Mouse (Mus musculus) forebrain, embryonic 15.5 days (tissue): ENCODE data around the gene Hyal1. TPM values are rescaled to one million over a fixed set of nuclear protein-coding genes. Genes with fewer than 3 reads are reported as not detected.

ENCODE experiments used
- ATAC-seq: fragments of 200-750 bp; cut with Nextera tagmentation; replicated peaks from 2 replicates; pipeline ENCODE4 v1.8.0; 2017; ENCODE audit warnings: mild to moderate bottlenecking, moderate TSS enrichment, moderate library complexity
- H3K27ac ChIP-seq: fragments of 300-500 bp; sonication (generic); replicated peaks from 2 replicates; pipeline ENCODE4 v1.5.1; 2015; ENCODE audit warnings: mild to moderate bottlenecking, inconsistent platforms
- H3K27me3 ChIP-seq: fragments of 300-500 bp; sonication (generic); 2 replicates; pipeline ENCODE4 v1.6.1; 2015; ENCODE audit warnings: inconsistent platforms
- H3K36me3 ChIP-seq: fragments of 300-500 bp; sonication (generic); 2 replicates; pipeline ENCODE4 v1.6.1; 2015; ENCODE audit warnings: mild to moderate bottlenecking, inconsistent platforms
- H3K4me1 ChIP-seq: fragments of 300-500 bp; sonication (generic); 2 replicates; pipeline ENCODE4 v1.6.1; 2015; ENCODE audit warnings: inconsistent platforms
- H3K4me2 ChIP-seq: fragments of 300-500 bp; sonication (generic); replicated peaks from 2 replicates; pipeline ENCODE4 v1.6.1; 2015; ENCODE audit warnings: mild to moderate bottlenecking, inconsistent platforms
- H3K4me3 ChIP-seq: fragments of 300-500 bp; sonication (generic); 2 replicates; pipeline ENCODE4 v1.5.1; 2015; ENCODE audit warnings: mild to moderate bottlenecking, inconsistent platforms
- H3K9ac ChIP-seq: fragments of 300-500 bp; sonication (generic); replicated peaks from 2 replicates; pipeline ENCODE4 v1.6.1; 2015; ENCODE audit warnings: mild to moderate bottlenecking, inconsistent platforms
- H3K9me3 ChIP-seq: fragments of 300-500 bp; sonication (generic); 2 replicates; pipeline ENCODE4 v1.6.1; 2016; ENCODE audit warnings: inconsistent platforms
- WGBS: fragments of 180-500 bp; shearing (Covaris S2); methylation state at CpG from one replicate; pipeline ENCODE4 v1.1.7; 2015; ENCODE audit warnings: mixed read lengths; 5-methylcytosine and 5-hydroxymethylcytosine counted together
- polyA plus RNA-seq: library from polyadenylated mRNA; unstranded; fragments of >200 nt; fragmentation: Nextera tagmentation; extraction: Ambion mirVana; gene quantifications from 2 replicates; pipeline ENCODE4 v1.2.1, GENCODE M21; 2015

The Hyal1 gene
- polyA plus RNA-seq, 1 experiment from 2014 or later, result 8.6 TPM

GRCm38 (mm10) chr9:107606591-107606990 lies 29.9 kb downstream of the Hyal1 start:
- Histone ChIP-seq H3K9me3 (no peaks in the 10 kb centered on the region), H3K4me2 (no peak overlapping the region), H3K27ac (no peak overlapping the region), H3K4me1 (peaks cover 22% of the 10 kb centered on the region), H3K4me3 (no peak overlapping the region), H3K27me3 (no peaks in the 10 kb centered on the region), H3K9ac (no peak overlapping the region), H3K36me3 (no peaks in the 10 kb centered on the region)
- WGBS, result 29% methylated on average over 9 of the region's 9 CpGs
- ATAC-seq, result no peak

GRCm38 (mm10) chr9:107607036-107607435 lies 30.3 kb downstream of the Hyal1 start:
- Histone ChIP-seq H3K9me3 (no peaks in the 10 kb centered on the region), H3K4me2 (no peak overlapping the region), H3K27me3 (no peaks in the 10 kb centered on the region), H3K4me3 (no peak overlapping the region), H3K4me1 (peaks cover 26% of the 10 kb centered on the region), H3K36me3 (no peaks in the 10 kb centered on the region), H3K9ac (no peak overlapping the region), H3K27ac (no peak overlapping the region)
- 78% methylated on average over 2 of the region's 2 CpGs for WGBS
- ATAC-seq, result no peak

- no peak overlapping the region for H3K4me3 ChIP-seq
- H3K4me2 ChIP-seq, result no peak overlapping the region
- no peak overlapping the region for H3K9ac ChIP-seq
- peaks cover 24% of the 10 kb centered on the region for H3K4me1 ChIP-seq
- no peak overlapping the region for H3K27ac ChIP-seq
- no peaks in the 10 kb centered on the region for H3K36me3 ChIP-seq
- no peak for ATAC-seq
- WGBS, result 59% methylated on average over 9 of the region's 9 CpGs
- no peaks in the 10 kb centered on the region for H3K9me3 ChIP-seq
- no peaks in the 10 kb centered on the region for H3K27me3 ChIP-seq
These were observed 31.0 kb downstream of the Hyal1 start for GRCm38 (mm10) chr9:107607653-107608245.

- H3K4me1 ChIP-seq, result peaks cover 29% of the 10 kb centered on the region
- ATAC-seq, result no peak
- no peak within 1 kb of the TSS for H3K27ac ChIP-seq
These were observed 32.2 kb downstream of the Hyal1 start, which contains the start of gene Sema3b for GRCm38 (mm10) chr9:107608741-107609432. TSS of gene Sema3b (minus strand) at chr9:107609229.

GRCm38 (mm10) chr9:107609433-107609830 lies 32.7 kb downstream of the Hyal1 start:
- Histone ChIP-seq H3K9me3 (no peaks in the 10 kb centered on the region), H3K36me3 (peaks cover 3% of the 10 kb centered on the region; the same call in 1 of the 2 replicates), H3K4me2 (no peak overlapping the region), H3K27ac (no peak overlapping the region), H3K9ac (no peak overlapping the region), H3K27me3 (no peaks in the 10 kb centered on the region), H3K4me3 (no peak overlapping the region), H3K4me1 (peaks cover 29% of the 10 kb centered on the region)
- WGBS, result 60% methylated on average over 4 of the region's 4 CpGs
- ATAC-seq, result no peak

More at GRCm38 (mm10) chr9:107608741-107609432, 32.2 kb downstream of the Hyal1 start, which contains the start of gene Sema3b:
- Histone ChIP-seq H3K9me3 (no peaks in the 10 kb centered on the region), H3K4me2 (no peak within 1 kb of the TSS), H3K4me3 (no peak within 1 kb of the TSS), H3K36me3 (0 out of 2 replicates have a peak, but pooled peaks cover 2% of the 10 kb centered on the region), H3K27me3 (no peaks in the 10 kb centered on the region), H3K9ac (no peak within 1 kb of the TSS)
- WGBS, result 36% methylated on average over 12 of the region's 12 CpGs

- WGBS, result 62% methylated on average over 6 of the region's 6 CpGs
These were observed 34.9 kb downstream of the Hyal1 start for GRCm38 (mm10) chr9:107611456-107612190.

GRCm38 (mm10) chr9:107612191-107612944 lies 35.6 kb downstream of the Hyal1 start:
- H3K9me3 ChIP-seq, result no peaks in the 10 kb centered on the region
- H3K4me1 ChIP-seq, result peaks cover 25% of the 10 kb centered on the region
- H3K4me3 ChIP-seq, result peak overlapping the region; percentile 39
- H3K36me3 ChIP-seq, result peaks cover 29% of the 10 kb centered on the region
- H3K9ac ChIP-seq, result peak overlapping the region; percentile 62
- peak overlapping the region; percentile 98 for H3K27ac ChIP-seq
- no peaks in the 10 kb centered on the region for H3K27me3 ChIP-seq
- WGBS, result under 1% methylated on average over 46 of the region's 48 CpGs
- peak; percentile 94 for ATAC-seq
- peak overlapping the region; percentile 72 for H3K4me2 ChIP-seq

More at GRCm38 (mm10) chr9:107611456-107612190, 34.9 kb downstream of the Hyal1 start:
- H3K4me1 ChIP-seq, result peaks cover 25% of the 10 kb centered on the region
- 0 out of 2 replicates have a peak, but pooled peaks have one; percentile 0 for ATAC-seq
- H3K27me3 ChIP-seq, result no peaks in the 10 kb centered on the region
- peak overlapping the region; percentile 62 for H3K9ac ChIP-seq
- H3K9me3 ChIP-seq, result no peaks in the 10 kb centered on the region
- peak overlapping the region; percentile 72 for H3K4me2 ChIP-seq
- H3K36me3 ChIP-seq, result peaks cover 25% of the 10 kb centered on the region
- peak overlapping the region; percentile 98 for H3K27ac ChIP-seq
- peak overlapping the region; percentile 39; the same call in 1 of the 2 replicates for H3K4me3 ChIP-seq

GRCm38 (mm10) chr9:107612945-107613569 lies 36.3 kb downstream of the Hyal1 start:
- H3K4me3 ChIP-seq, result peak overlapping the region; percentile 39

GRCm38 (mm10) chr9:107615035-107615434 lies 38.3 kb downstream of the Hyal1 start:
- Histone ChIP-seq H3K9me3 (no peaks in the 10 kb centered on the region), H3K4me2 (no peak overlapping the region), H3K27ac (no peak overlapping the region), H3K27me3 (no peaks in the 10 kb centered on the region), H3K4me1 (peaks cover 24% of the 10 kb centered on the region), H3K4me3 (no peak overlapping the region), H3K9ac (no peak overlapping the region), H3K36me3 (peaks cover 52% of the 10 kb centered on the region)
- no peak for ATAC-seq
- WGBS, result 78% methylated on average over 4 of the region's 4 CpGs

More at GRCm38 (mm10) chr9:107612945-107613569, 36.3 kb downstream of the Hyal1 start:
- peak overlapping the region; percentile 62 for H3K9ac ChIP-seq
- 8% methylated on average over 12 of the region's 12 CpGs for WGBS
- H3K27me3 ChIP-seq, result no peaks in the 10 kb centered on the region
- H3K9me3 ChIP-seq, result no peaks in the 10 kb centered on the region
- peak overlapping the region; percentile 98 for H3K27ac ChIP-seq
- H3K36me3 ChIP-seq, result peaks cover 34% of the 10 kb centered on the region
- H3K4me1 ChIP-seq, result peaks cover 22% of the 10 kb centered on the region
- peak overlapping the region; percentile 72 for H3K4me2 ChIP-seq
- ATAC-seq, result peak; percentile 34

- Histone ChIP-seq H3K27me3 (no peaks in the 10 kb centered on the region), H3K36me3 (peaks cover 62% of the 10 kb centered on the region), H3K4me3 (no peak overlapping the region), H3K4me2 (no peak overlapping the region), H3K9ac (no peak overlapping the region), H3K27ac (no peak overlapping the region), H3K4me1 (peaks cover 12% of the 10 kb centered on the region), H3K9me3 (no peaks in the 10 kb centered on the region)
- ATAC-seq, result no peak
- 79% methylated on average over 2 of the region's 2 CpGs for WGBS
These were observed 40.7 kb downstream of the Hyal1 start for GRCm38 (mm10) chr9:107617461-107617860.

- Histone ChIP-seq H3K36me3 (peaks cover 68% of the 10 kb centered on the region), H3K9me3 (no peaks in the 10 kb centered on the region), H3K27ac (peak overlapping the region; percentile 44; the same call in 1 of the 2 replicates), H3K4me3 (no peak overlapping the region), H3K9ac (no peak overlapping the region), H3K4me2 (no peak overlapping the region), H3K27me3 (no peaks in the 10 kb centered on the region), H3K4me1 (peaks cover 8% of the 10 kb centered on the region)
- WGBS, result 85% methylated on average over 6 of the region's 6 CpGs
- no peak for ATAC-seq
These were observed 41.4 kb downstream of the Hyal1 start for GRCm38 (mm10) chr9:107618098-107618497.
